Mouse (Mus musculus) hematopoietic multipotent progenitor cell, adult 10-12 weeks (in vitro differentiated cells): ENCODE data around the gene Rassf2. TPM values are rescaled to one million over a fixed set of nuclear protein-coding genes. Genes with fewer than 3 reads are reported as not detected.

ENCODE experiments used
- polyA plus RNA-seq: library from polyadenylated mRNA; stranded (reverse); fragments of >175 nt; gene quantifications from 2 replicates; pipeline ENCODE4 v1.2.3, GENCODE M21; 2012; ENCODE audit warnings: low replicate concordance

Rassf2 gene
- polyA plus RNA-seq = 76.8 and 144 TPM in 2 replicates

GRCm38 (mm10) chr2:132029646-132030417, at the start of gene Rassf2:
Gene Rassf2, minus strand, starts transcription at chr2:132030258.

GRCm38 (mm10) chr2:131950598-131951095, 79.4 kb downstream of the Rassf2 start, which contains the start of gene Prnd:
Gene Prnd, plus strand, starts transcription at chr2:131950861.

Other genes starting within 250 kb of the Rassf2 start
- not detected in 2 replicates for gene Erv3, start 170.5 kb downstream of the Rassf2 start, polyA plus RNA-seq
- gene Prnp, start 120.3 kb downstream of the Rassf2 start, polyA plus RNA-seq = 9.8 and 15.0 TPM in 2 replicates
- not detected in 2 replicates for gene Prn, start 120.3 kb downstream of the Rassf2 start, polyA plus RNA-seq
- not detected in 2 replicates for gene Prnd, start 79.4 kb downstream of the Rassf2 start, polyA plus RNA-seq
- gene Slc23a2, start 114.8 kb upstream of the Rassf2 start, polyA plus RNA-seq = 3.9 and 10.8 TPM in 2 replicates
- 38.7 and 85.4 TPM in 2 replicates for gene Tmem230, start 217.5 kb upstream of the Rassf2 start, polyA plus RNA-seq
- gene Pcna, start 223.1 kb upstream of the Rassf2 start, polyA plus RNA-seq = 7.1 and 45.9 TPM in 2 replicates
- gene Cds2, start 232.9 kb upstream of the Rassf2 start, polyA plus RNA-seq = 23.2 and 29.6 TPM in 2 replicates